Mouse (Mus musculus): ENCODE data around the gene Hoxb2.
A peak's percentile ranks its signal among the peaks of the same experiment; 100 is the strongest.

Gene Hoxb2

GRCm38 (mm10) chr11:96351831-96352230, 1.5 kb downstream of the Hoxb2 start:
- DNase-seq: no peak

GRCm38 (mm10) chr11:96352691-96353521, 2.6 kb downstream of the Hoxb2 start:
- no peak for DNase-seq

GRCm38 (mm10) chr11:96353522-96353841, 3.2 kb downstream of the Hoxb2 start:
- peak in 1 of 2 experiments; percentile 33 for DNase-seq

GRCm38 (mm10) chr11:96353939-96354338, 3.6 kb downstream of the Hoxb2 start:
- DNase-seq: no peak

GRCm38 (mm10) chr11:96354376-96354775, 4.1 kb downstream of the Hoxb2 start:
- no peak for DNase-seq

- no peak for DNase-seq
Observed at GRCm38 (mm10) chr11:96354801-96355311, 4.5 kb downstream of the Hoxb2 start.

GRCm38 (mm10) chr11:96363807-96364206, 13.5 kb downstream of the Hoxb2 start:
- DNase-seq: no peak

GRCm38 (mm10) chr11:96365441-96366091, 15.2 kb downstream of the Hoxb2 start, which contains the start of gene Hoxb1:
Hoxb1 (plus strand) TSS chr11:96365752.
- no peak for DNase-seq

GRCm38 (mm10) chr11:96366092-96367041, 16.0 kb downstream of the Hoxb2 start:
- no peak for DNase-seq

GRCm38 (mm10) chr11:96367141-96367540, 16.8 kb downstream of the Hoxb2 start:
- DNase-seq: no peak

- DNase-seq: no peak
Observed at GRCm38 (mm10) chr11:96368686-96369085, 18.4 kb downstream of the Hoxb2 start.

- no peak for DNase-seq
Observed at GRCm38 (mm10) chr11:96369140-96369539, 18.8 kb downstream of the Hoxb2 start.

- no peak for DNase-seq
Observed at GRCm38 (mm10) chr11:96371726-96372125, 21.4 kb downstream of the Hoxb2 start.

GRCm38 (mm10) chr11:96372519-96372918, 22.2 kb downstream of the Hoxb2 start:
- no peak for DNase-seq

GRCm38 (mm10) chr11:96374810-96375209, 24.5 kb downstream of the Hoxb2 start:
- no peak for DNase-seq

- no peak for DNase-seq
Observed at GRCm38 (mm10) chr11:96383381-96383780, 33.1 kb downstream of the Hoxb2 start.

GRCm38 (mm10) chr11:96387635-96388034, 37.3 kb downstream of the Hoxb2 start:
- no peak for DNase-seq

GRCm38 (mm10) chr11:96396772-96397626, 46.7 kb downstream of the Hoxb2 start:
- no peak for DNase-seq

GRCm38 (mm10) chr11:96397806-96398335, 47.5 kb downstream of the Hoxb2 start:
- DNase-seq: no peak

- DNase-seq: no peak
Observed at GRCm38 (mm10) chr11:96399923-96400322, 49.6 kb downstream of the Hoxb2 start.
